Mouse (Mus musculus): ENCODE measurements around the gene Fanca.

DNA sequence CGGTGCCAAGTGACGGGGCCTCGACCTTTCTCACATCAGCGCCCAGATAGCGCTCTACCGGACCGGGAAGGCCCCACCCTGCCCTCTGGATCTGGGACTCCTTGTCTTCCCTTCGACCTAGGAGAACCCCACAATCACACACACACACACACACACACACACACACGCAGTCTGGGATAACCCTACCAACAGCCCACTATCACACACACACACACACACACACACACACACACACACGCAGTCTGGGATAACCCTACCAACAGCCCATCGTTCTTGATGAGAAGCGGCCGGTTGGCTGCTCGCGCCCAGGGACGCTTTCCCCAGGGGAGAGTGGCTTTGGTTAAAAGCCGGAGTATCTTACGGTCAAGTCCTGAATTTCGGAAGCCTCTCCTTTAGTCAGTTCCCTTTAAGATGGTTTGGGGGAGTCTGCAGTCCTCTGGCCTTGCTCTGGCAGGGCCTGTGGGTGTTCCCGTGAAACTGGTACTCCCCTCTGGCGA is 14.8 kb upstream of the Fanca start:
- TF ChIP-seq CTCF (IDR thresholded peaks at IDR 0.05; ENCODE audit: low read depth) (no peak), EP300 (IDR thresholded peaks at IDR 0.05; ENCODE audit: low read depth) (no peak)
